Mouse (Mus musculus) myocyte (in vitro differentiated cells): ENCODE measurements around the gene C1qb. TPM values are rescaled to one million over a fixed set of nuclear protein-coding genes. Genes with fewer than 3 reads are reported as not detected.

Source experiments
- H3K27me3 ChIP-seq: one replicate; pipeline ENCODE4 v1.6.1; 2011; ENCODE audit not compliant: control insufficient read depth, insufficient read depth, insufficient read length
- H3K36me3 ChIP-seq: one replicate; pipeline ENCODE4 v1.6.1; 2011; ENCODE audit not compliant: control insufficient read depth, insufficient read depth
- H3K4me2 ChIP-seq: one replicate; pipeline ENCODE4 v1.6.1; 2011; ENCODE audit warnings: low read depth, control low read depth
- H3K4me3 ChIP-seq: one replicate; pipeline ENCODE4 v1.5.1; 2011; ENCODE audit warnings: mild to moderate bottlenecking, control low read depth, moderate library complexity
- H3K79me2 ChIP-seq: one replicate; pipeline ENCODE4 v1.6.1; 2011; ENCODE audit not compliant: control insufficient read depth, insufficient read depth
- H3ac ChIP-seq: one replicate; pipeline ENCODE4 v1.6.1; 2011; ENCODE audit not compliant: control insufficient read depth, insufficient read length
- CEBPB ChIP-seq: IDR thresholded peaks from 2 replicates; pipeline ENCODE4 v1.6.1; 2011; ENCODE audit warnings: mild to moderate bottlenecking, moderate library complexity; ENCODE audit not compliant: poor library complexity, insufficient read depth, severe bottlenecking
- E2F4 ChIP-seq: IDR thresholded peaks from one replicate; pipeline ENCODE4 v1.6.1; 2011; ENCODE audit warnings: mild to moderate bottlenecking, control low read depth, moderate library complexity; ENCODE audit not compliant: insufficient read depth
- MAX ChIP-seq: IDR thresholded peaks from one replicate; pipeline ENCODE4 v1.6.1; 2011; ENCODE audit warnings: low read depth, mild to moderate bottlenecking, control low read depth
- MYOD1 ChIP-seq, 3 experiments: IDR thresholded peaks; one replicate each; pipeline ENCODE4 v1.6.1; 2011; ENCODE audit warnings: control low read depth in 2 of 3, low read depth in 2 of 3, mild to moderate bottlenecking in 2 of 3, moderate library complexity in 1 of 3; ENCODE audit not compliant: insufficient read length in 2 of 3, control insufficient read depth in 1 of 3
- MYOG ChIP-seq, 3 experiments: IDR thresholded peaks; one replicate each; pipeline ENCODE4 v1.6.1; 2011; ENCODE audit warnings: control low read depth in 2 of 3, low read depth in 2 of 3, mild to moderate bottlenecking in 2 of 3; ENCODE audit not compliant: insufficient read length in 2 of 3, control insufficient read depth in 1 of 3, insufficient read depth in 1 of 3
- POLR2A ChIP-seq: IDR thresholded peaks from one replicate; pipeline ENCODE4 v1.6.1; 2011; ENCODE audit warnings: low read depth, mild to moderate bottlenecking, control low read depth, moderate library complexity; ENCODE audit not compliant: insufficient read length
- POLR2AphosphoS2 ChIP-seq: IDR thresholded peaks from one replicate; pipeline ENCODE4 v1.6.1; 2011; ENCODE audit warnings: low read depth, control low read depth; ENCODE audit not compliant: insufficient read length
- REST ChIP-seq: IDR thresholded peaks from one replicate; pipeline ENCODE4 v1.6.1; 2011; ENCODE audit warnings: mild to moderate bottlenecking, control low read depth, moderate library complexity; ENCODE audit not compliant: insufficient read depth, insufficient read length
- SRF ChIP-seq: IDR thresholded peaks from one replicate; pipeline ENCODE4 v1.6.1; 2011; ENCODE audit warnings: low read depth; ENCODE audit not compliant: control insufficient read depth, insufficient read length
- TCF12 ChIP-seq: IDR thresholded peaks from one replicate; pipeline ENCODE4 v1.6.1; 2011; ENCODE audit warnings: mild to moderate bottlenecking, control low read depth; ENCODE audit not compliant: poor library complexity, insufficient read depth, severe bottlenecking
- TCF3 ChIP-seq: IDR thresholded peaks from one replicate; pipeline ENCODE4 v1.6.1; 2011; ENCODE audit warnings: low read depth, control low read depth; ENCODE audit not compliant: insufficient read length
- USF1 ChIP-seq: IDR thresholded peaks from one replicate; pipeline ENCODE4 v1.6.1; 2011; ENCODE audit warnings: low read depth, mild to moderate bottlenecking, control low read depth, moderate library complexity
- polyA plus RNA-seq: library from polyadenylated mRNA; unstranded; fragments of >200 nt; fragmentation: generic; extraction: Trizol; gene quantifications from one replicate; pipeline ENCODE4 v1.2.1, GENCODE M21; 2012; ENCODE audit warnings: missing spikeins

The C1qb gene
- polyA plus RNA-seq, 1 experiment = not detected

DNA sequence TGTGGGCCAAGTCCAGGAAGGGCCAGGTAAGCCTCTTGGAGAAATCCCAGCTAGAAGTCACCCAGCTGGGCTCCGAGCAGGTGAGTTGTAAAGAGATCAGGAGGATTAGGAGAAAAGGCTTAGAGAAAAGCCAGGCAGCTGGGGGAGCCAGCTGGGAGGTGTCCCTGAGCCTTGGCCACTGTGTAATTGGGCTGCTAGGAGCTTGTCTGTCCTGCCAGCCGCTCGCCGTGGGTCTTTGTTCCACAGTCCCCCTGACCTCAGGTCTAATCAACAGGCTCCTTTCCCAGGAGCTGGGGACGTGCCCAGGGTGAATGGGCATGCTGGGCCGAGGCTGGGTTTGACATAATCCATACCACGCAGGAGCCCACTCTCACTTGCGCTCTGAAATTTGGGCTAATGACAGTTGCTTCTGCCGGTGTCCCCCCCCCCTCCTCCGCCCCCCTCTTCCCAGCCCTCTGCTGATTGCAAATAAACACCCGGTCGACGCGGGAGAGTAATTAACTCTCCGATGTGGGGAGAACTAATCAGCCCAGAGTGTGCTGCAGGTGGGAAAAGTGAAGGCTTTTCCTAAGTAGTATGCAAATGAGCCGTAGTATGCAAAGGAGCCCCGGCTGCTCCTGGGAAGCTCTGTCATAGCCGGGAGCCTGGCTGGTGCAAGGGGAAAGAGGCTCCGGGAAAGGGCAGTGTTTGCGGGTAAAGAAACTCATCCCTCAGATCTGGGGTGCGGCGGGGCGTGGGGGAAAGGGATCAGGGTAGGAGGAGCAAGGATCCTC lies 19.0 kb upstream of the C1qb start:
- no peaks in the 10 kb centered on the region for H3K79me2 ChIP-seq
- no peak overlapping the region for H3K4me3 ChIP-seq
- H3K4me2 ChIP-seq = no peak overlapping the region
- H3K36me3 ChIP-seq = no peaks in the 10 kb centered on the region
- H3K27me3 ChIP-seq = peaks cover 18% of the 10 kb centered on the region
- no peak for TF ChIP-seq MYOD1 (IDR thresholded peaks at IDR 0.05; ENCODE audit: control insufficient read depth in 1 of 3, insufficient read length in 2 of 3, low read depth in 2 of 3)
- TF ChIP-seq E2F4 = no peak
- no peak for TF ChIP-seq REST
- no peak for TF ChIP-seq MAX
- no peak for TF ChIP-seq CEBPB
- TF ChIP-seq MYOG (IDR thresholded peaks at IDR 0.05; ENCODE audit: control insufficient read depth in 1 of 3, insufficient read depth in 1 of 3, insufficient read length in 2 of 3, low read depth in 2 of 3) = no peak
- no peak for TF ChIP-seq TCF3
- no peak overlapping the region for H3ac ChIP-seq

- Histone ChIP-seq H3K27me3 (peaks cover 39% of the 10 kb centered on the region), H3K79me2 (no peaks in the 10 kb centered on the region), H3ac (no peak overlapping the region), H3K36me3 (no peaks in the 10 kb centered on the region), H3K4me3 (no peak overlapping the region), H3K4me2 (no peak overlapping the region)
- TF ChIP-seq REST = no peak
- no peak for TF ChIP-seq MYOD1 (IDR thresholded peaks at IDR 0.05; ENCODE audit: control insufficient read depth in 1 of 3, insufficient read length in 2 of 3, low read depth in 2 of 3)
Measured at GRCm38 (mm10) chr4:136899154-136899553, 13.2 kb upstream of the C1qb start.

DNA sequence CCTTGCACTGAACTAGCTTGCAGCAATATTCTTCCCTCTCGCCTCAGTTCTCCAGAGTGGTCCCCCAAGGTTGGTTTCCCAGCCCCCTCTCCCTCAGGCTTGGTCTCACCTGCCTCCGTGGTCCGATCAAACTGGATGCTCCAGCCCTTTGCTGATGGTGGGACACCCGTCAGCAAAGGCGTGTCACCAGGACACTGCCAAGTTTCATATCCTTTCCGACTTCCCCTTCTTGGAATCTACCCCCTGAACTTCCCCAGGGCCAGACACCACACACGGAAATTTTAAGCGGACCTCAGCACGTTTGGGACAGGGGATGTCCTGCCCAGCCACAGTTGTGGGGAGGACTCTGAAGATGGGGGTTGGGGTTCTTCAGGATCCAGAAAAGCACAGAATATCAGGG lies 12.7 kb upstream of the C1qb start, which contains the start of gene C1qa:
C1qa (minus strand) TSS at position 167 of the 400 bp plus-strand sequence.
- Histone ChIP-seq H3ac (no peak within 1 kb of the TSS), H3K4me2 (no peak within 1 kb of the TSS), H3K27me3 (peaks cover 38% of the 10 kb centered on the region), H3K36me3 (no peaks in the 10 kb centered on the region), H3K79me2 (no peaks in the 10 kb centered on the region), H3K4me3 (no peak within 1 kb of the TSS)
- no peak for TF ChIP-seq MAX
- TF ChIP-seq MYOD1 (IDR thresholded peaks at IDR 0.05; ENCODE audit: control insufficient read depth in 1 of 3, insufficient read length in 2 of 3, low read depth in 2 of 3) = no peak
- TF ChIP-seq MYOG (IDR thresholded peaks at IDR 0.05; ENCODE audit: control insufficient read depth in 1 of 3, insufficient read depth in 1 of 3, insufficient read length in 2 of 3, low read depth in 2 of 3) = no peak
- no peak for TF ChIP-seq POLR2AphosphoS2
- TF ChIP-seq POLR2A = no peak
- no peak for TF ChIP-seq TCF12
- no peak for TF ChIP-seq SRF
- TF ChIP-seq USF1 = no peak
- TF ChIP-seq E2F4 = no peak
- TF ChIP-seq TCF3 = no peak
- no peak for TF ChIP-seq REST
- no peak for TF ChIP-seq CEBPB

- TF ChIP-seq USF1 = no peak
- TF ChIP-seq TCF12 = no peak
- TF ChIP-seq REST = no peak
- no peak for TF ChIP-seq MYOG (IDR thresholded peaks at IDR 0.05; ENCODE audit: control insufficient read depth in 1 of 3, insufficient read depth in 1 of 3, insufficient read length in 2 of 3, low read depth in 2 of 3)
- no peak for TF ChIP-seq TCF3
- no peak for TF ChIP-seq POLR2AphosphoS2
- TF ChIP-seq MYOD1 (IDR thresholded peaks at IDR 0.05; ENCODE audit: control insufficient read depth in 1 of 3, insufficient read length in 2 of 3, low read depth in 2 of 3) = no peak
- TF ChIP-seq CEBPB = no peak
- no peak for TF ChIP-seq MAX
Measured at GRCm38 (mm10) chr4:136898084-136898598, 12.2 kb upstream of the C1qb start.

DNA sequence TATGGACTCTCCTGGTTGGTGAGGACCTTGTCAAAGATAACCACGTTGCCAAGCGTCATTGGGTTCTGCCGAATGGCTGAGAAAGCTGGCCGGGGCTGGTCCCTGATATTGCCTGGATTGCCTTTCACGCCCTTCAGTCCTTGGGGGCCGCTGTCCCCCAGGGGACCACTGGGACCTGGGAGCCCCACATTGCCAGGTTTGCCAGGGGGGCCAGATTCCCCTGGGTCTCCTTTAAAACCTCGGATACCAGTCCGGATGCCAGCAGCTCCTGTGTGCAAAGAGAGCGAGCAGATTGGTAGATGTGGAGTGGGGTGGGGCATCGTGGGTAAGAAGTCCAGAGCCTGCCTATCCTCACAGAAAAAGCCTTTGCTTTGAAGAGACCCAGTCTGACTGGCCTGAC lies 10.5 kb upstream of the C1qb start:
- H3K4me3 ChIP-seq = no peak overlapping the region
- H3K4me2 ChIP-seq = no peak overlapping the region
- H3K36me3 ChIP-seq = no peaks in the 10 kb centered on the region
- no peaks in the 10 kb centered on the region for H3K79me2 ChIP-seq
- H3ac ChIP-seq = no peak overlapping the region
- peaks cover 56% of the 10 kb centered on the region for H3K27me3 ChIP-seq
- TF ChIP-seq TCF12 (no peak), USF1 (no peak), E2F4 (no peak), SRF (no peak), POLR2AphosphoS2 (no peak), MYOD1 (IDR thresholded peaks at IDR 0.05; ENCODE audit: control insufficient read depth in 1 of 3, insufficient read length in 2 of 3, low read depth in 2 of 3) (no peak), MAX (no peak)

More at GRCm38 (mm10) chr4:136898084-136898598, 12.2 kb upstream of the C1qb start:
- H3K4me3 ChIP-seq = no peak overlapping the region
- peaks cover 40% of the 10 kb centered on the region for H3K27me3 ChIP-seq
- no peaks in the 10 kb centered on the region for H3K79me2 ChIP-seq
- no peak overlapping the region for H3K4me2 ChIP-seq
- H3ac ChIP-seq = no peak overlapping the region
- H3K36me3 ChIP-seq = no peaks in the 10 kb centered on the region
